Mouse (Mus musculus): ENCODE measurements around the gene Cdx2.

GRCm38 (mm10) chr5:147267434-147267833, 39.6 kb downstream of the Cdx2 start:
- no peak for TF ChIP-seq CTCF (IDR thresholded peaks at IDR 0.05)
- TF ChIP-seq POLR2A (IDR thresholded peaks at IDR 0.05; ENCODE audit: insufficient read depth, low read depth, low read length): no peak
- no peak for TF ChIP-seq EP300 (IDR thresholded peaks at IDR 0.05; ENCODE audit: insufficient read depth, low read depth, low read length)

Data from heart, adult 2 months (tissue).